Mouse (Mus musculus) forebrain, embryonic 12.5 days (tissue): Measurements from ENCODE around the gene Adprhl1. TPM values are rescaled to one million over a fixed set of nuclear protein-coding genes. Genes with fewer than 3 reads are reported as not detected.

Experiments used
- ATAC-seq: fragments of 200-750 bp; cut with Nextera tagmentation; 2 replicates; pipeline ENCODE4 v1.8.0; 2017; ENCODE audit warnings: moderate TSS enrichment; ENCODE audit not compliant: low FRiP score
- H3K27ac ChIP-seq: fragments of 300-500 bp; sonication (generic); 2 replicates; pipeline ENCODE4 v1.5.1; 2016; ENCODE audit warnings: mild to moderate bottlenecking
- H3K27me3 ChIP-seq: fragments of 300-500 bp; sonication (generic); 2 replicates; pipeline ENCODE4 v1.6.1; 2016; ENCODE audit warnings: mild to moderate bottlenecking
- H3K36me3 ChIP-seq: fragments of 300-500 bp; sonication (generic); replicated peaks from 2 replicates; pipeline ENCODE4 v1.6.1; 2016; ENCODE audit warnings: mild to moderate bottlenecking
- H3K4me1 ChIP-seq: fragments of 300-500 bp; sonication (generic); 2 replicates; pipeline ENCODE4 v1.6.1; 2016
- H3K4me2 ChIP-seq: fragments of 300-500 bp; sonication (generic); 2 replicates; pipeline ENCODE4 v1.6.1; 2016; ENCODE audit warnings: mild to moderate bottlenecking, moderate library complexity
- H3K4me3 ChIP-seq: fragments of 300-500 bp; sonication (generic); replicated peaks from 2 replicates; pipeline ENCODE4 v1.5.1; 2016; ENCODE audit warnings: mild to moderate bottlenecking
- H3K9ac ChIP-seq: fragments of 300-500 bp; sonication (generic); 2 replicates; pipeline ENCODE4 v1.6.1; 2016; ENCODE audit warnings: mild to moderate bottlenecking
- H3K9me3 ChIP-seq: fragments of 300-500 bp; sonication (generic); 2 replicates; pipeline ENCODE4 v1.6.1; 2016
- WGBS: fragments of 180-500 bp; shearing (Covaris S2); methylation state at CpG from one replicate; pipeline ENCODE4 v1.1.7; 2016; 5-methylcytosine and 5-hydroxymethylcytosine counted together
- polyA plus RNA-seq: library from polyadenylated mRNA; unstranded; fragments of >200 nt; fragmentation: Nextera tagmentation; extraction: Ambion mirVana; gene quantifications from 2 replicates; pipeline ENCODE4 v1.2.1, GENCODE M21; 2016

The Adprhl1 gene
- polyA plus RNA-seq, 1 experiment from 2014 or later, result not detected

DNA sequence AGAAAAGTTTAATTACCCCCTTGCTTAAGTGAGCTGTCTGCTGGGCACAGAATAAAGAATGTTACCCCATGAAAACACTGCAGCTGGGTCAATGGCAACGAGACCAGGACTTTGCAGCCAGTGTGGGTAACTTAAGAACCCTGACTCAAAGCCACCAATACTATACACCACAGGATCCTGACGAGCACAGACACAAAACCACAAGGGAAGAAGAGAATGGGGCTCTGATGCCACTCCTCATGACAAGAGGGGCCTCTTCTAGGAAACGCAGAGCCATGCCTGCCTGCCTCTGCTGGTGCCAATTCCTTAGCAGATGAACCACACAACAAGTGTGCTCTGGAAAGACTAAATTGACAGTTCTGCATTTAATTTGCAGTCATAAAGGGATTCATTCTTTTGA is 9.4 kb upstream of the Adprhl1 start:
- Histone ChIP-seq H3K36me3 (peaks cover 31% of the 10 kb centered on the region), H3K27ac (no peak overlapping the region), H3K9me3 (no peaks in the 10 kb centered on the region), H3K4me2 (no peak overlapping the region), H3K9ac (no peak overlapping the region), H3K4me3 (no peak overlapping the region), H3K4me1 (no peaks in the 10 kb centered on the region), H3K27me3 (no peaks in the 10 kb centered on the region)
- ATAC-seq, result no peak
- 63% methylated on average over 3 of the region's 3 CpGs for WGBS

DNA sequence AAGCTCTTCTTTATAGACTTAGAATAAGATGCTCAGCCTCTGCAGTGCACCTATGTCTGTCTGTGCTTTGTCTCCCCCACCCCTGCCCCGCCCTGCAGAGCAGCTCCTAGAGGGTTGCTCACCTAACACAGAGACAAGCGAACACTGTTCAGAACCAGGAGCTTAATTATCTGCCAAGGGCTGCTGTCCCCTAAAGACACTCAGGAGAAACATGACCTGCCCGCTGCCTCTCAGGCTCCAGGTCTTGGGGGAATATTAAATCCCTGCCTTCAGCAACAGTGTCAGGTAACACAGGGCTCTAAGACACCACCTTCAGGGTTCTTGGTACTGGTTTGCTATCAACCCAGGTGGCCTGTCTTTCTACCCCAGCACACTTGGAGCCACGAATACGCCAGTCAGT is 549 bp downstream of the Adprhl1 start:
- peaks cover 24% of the 10 kb centered on the region for H3K36me3 ChIP-seq
- 78% methylated on average over 5 of the region's 5 CpGs for WGBS
- H3K4me1 ChIP-seq, result no peaks in the 10 kb centered on the region
- H3K4me2 ChIP-seq, result no peak overlapping the region
- no peak for ATAC-seq
- H3K4me3 ChIP-seq, result no peak overlapping the region
- H3K27me3 ChIP-seq, result no peaks in the 10 kb centered on the region
- no peak overlapping the region for H3K27ac ChIP-seq
- no peaks in the 10 kb centered on the region for H3K9me3 ChIP-seq
- H3K9ac ChIP-seq, result no peak overlapping the region

DNA sequence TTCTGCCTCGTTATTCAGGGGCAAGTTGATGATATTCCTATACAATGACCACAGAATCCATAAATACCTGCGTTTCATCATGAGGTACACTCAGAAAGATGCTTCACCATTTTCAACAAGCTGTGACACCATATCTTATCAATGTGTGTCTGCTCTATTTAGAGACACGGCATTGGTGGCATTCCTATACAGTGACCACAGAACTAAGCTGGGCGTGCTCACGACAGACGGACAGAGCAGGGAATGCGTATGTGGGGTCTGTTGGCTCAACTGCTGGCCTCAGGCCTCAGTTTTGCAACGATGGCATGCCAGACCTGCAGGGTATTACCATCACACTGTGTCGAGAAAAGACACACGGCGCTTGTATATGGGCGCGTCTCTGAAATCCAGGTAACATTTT is 1.1 kb downstream of the Adprhl1 start:
- WGBS, result 89% methylated on average over 13 of the region's 13 CpGs
- Histone ChIP-seq H3K27me3 (no peaks in the 10 kb centered on the region), H3K9ac (no peak overlapping the region), H3K27ac (no peak overlapping the region), H3K4me2 (no peak overlapping the region), H3K36me3 (peaks cover 18% of the 10 kb centered on the region), H3K4me1 (no peaks in the 10 kb centered on the region), H3K4me3 (no peak overlapping the region), H3K9me3 (no peaks in the 10 kb centered on the region)
- no peak for ATAC-seq

DNA sequence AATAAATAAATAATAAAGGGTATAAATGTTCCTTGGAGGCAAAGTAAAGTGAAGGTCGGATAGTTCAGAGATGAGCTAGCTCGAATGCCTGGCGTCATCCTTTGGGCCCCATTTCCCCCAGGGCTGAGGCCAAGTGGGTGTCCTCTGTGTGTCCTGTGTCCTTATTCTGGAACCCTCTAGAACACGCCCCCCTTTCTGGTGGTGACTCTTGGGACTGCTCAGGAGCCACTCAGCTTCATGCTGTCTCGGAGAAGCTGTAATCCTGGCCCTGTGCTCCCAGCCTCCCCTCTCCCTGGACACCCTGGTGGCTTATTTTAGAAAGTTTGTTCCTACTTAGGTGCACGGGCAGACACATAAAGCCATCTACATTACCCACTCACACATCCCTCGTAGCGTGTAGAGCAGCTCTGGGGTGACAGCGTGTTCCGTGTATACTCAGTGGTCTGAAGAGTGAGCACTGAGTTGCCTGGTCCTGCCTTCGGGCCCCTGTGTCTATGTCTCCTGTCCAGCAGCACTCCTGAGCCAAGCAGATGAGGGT is 9.6 kb downstream of the Adprhl1 start:
- ATAC-seq, result no peak
- Histone ChIP-seq H3K9me3 (no peaks in the 10 kb centered on the region), H3K27me3 (no peaks in the 10 kb centered on the region), H3K9ac (no peak overlapping the region), H3K36me3 (no peaks in the 10 kb centered on the region), H3K27ac (no peak overlapping the region), H3K4me1 (no peaks in the 10 kb centered on the region), H3K4me2 (no peak overlapping the region), H3K4me3 (no peak overlapping the region)
- 87% methylated on average over 11 of the region's 11 CpGs for WGBS

DNA sequence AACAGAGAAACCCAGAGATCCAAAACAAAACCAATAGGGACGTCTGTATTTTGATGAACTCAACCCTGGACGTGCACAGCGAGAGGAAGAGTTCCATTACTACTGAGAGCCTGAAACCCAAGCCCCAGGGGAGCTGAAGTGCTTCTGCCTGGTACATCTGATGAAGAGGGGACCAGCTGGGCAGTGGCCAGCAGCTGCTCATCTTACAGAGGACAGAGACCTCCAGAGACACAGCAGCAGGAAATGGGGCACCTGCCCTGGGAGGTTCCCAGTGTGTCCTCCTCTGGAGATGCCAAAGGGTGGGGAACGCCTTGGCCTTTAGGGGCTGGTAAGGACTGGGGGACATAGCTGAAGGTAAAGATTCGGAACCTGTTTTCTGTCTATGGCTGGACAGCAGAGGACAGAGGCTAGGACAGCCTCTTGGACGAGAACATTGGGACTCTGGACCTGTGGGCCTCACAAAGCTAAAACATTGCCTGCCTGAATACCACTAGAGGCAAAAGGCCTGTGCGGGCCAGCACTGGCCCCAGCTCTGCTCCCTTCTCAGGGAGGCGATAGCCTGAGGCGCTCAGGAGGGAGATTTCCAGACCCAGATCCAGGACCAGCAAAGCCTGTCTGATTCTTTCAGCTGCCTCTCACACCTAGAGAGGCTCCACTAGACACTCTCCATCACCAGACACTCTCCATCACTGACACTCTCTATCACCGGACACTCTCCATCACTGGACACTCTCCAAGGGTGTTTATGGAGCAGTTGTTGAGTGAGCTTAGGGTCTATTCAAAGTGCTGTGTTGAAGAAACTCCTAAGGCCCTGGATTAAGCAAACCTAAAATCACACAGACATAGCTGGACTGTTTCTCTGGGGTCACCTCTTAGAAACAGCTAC is 10.7 kb downstream of the Adprhl1 start:
- H3K4me3 ChIP-seq, result no peak overlapping the region
- H3K36me3 ChIP-seq, result no peaks in the 10 kb centered on the region
- no peaks in the 10 kb centered on the region for H3K9me3 ChIP-seq
- no peak overlapping the region for H3K27ac ChIP-seq
- ATAC-seq, result no peak
- no peaks in the 10 kb centered on the region for H3K27me3 ChIP-seq
- no peak overlapping the region for H3K9ac ChIP-seq
- no peaks in the 10 kb centered on the region for H3K4me1 ChIP-seq
- no peak overlapping the region for H3K4me2 ChIP-seq
- WGBS, result 82% methylated on average over 10 of the region's 10 CpGs

DNA sequence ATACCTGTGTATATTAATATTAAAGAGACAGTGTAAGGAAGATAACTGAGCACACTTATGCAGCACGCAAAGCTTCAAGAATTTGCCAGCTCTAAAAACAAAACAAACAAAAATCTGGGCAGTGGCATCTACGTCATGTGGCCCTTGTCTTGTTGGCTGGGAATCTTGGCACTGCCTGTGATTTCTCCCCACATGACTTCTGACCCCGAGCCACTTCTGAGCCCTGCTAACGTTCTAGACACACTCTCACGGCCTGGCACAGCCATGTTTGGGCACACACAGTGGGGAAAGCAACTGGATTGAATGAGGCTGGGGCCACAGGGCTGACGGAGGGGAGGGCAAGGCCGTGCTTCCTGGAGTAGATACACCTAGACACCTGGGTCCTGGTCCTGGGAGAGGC is 13.3 kb downstream of the Adprhl1 start:
- WGBS, result 81% methylated on average over 7 of the region's 7 CpGs
- Histone ChIP-seq H3K4me3 (no peak overlapping the region), H3K4me2 (no peak overlapping the region), H3K4me1 (no peaks in the 10 kb centered on the region), H3K9ac (no peak overlapping the region), H3K9me3 (no peaks in the 10 kb centered on the region), H3K27ac (no peak overlapping the region), H3K27me3 (no peaks in the 10 kb centered on the region), H3K36me3 (no peaks in the 10 kb centered on the region)
- ATAC-seq, result no peak

DNA sequence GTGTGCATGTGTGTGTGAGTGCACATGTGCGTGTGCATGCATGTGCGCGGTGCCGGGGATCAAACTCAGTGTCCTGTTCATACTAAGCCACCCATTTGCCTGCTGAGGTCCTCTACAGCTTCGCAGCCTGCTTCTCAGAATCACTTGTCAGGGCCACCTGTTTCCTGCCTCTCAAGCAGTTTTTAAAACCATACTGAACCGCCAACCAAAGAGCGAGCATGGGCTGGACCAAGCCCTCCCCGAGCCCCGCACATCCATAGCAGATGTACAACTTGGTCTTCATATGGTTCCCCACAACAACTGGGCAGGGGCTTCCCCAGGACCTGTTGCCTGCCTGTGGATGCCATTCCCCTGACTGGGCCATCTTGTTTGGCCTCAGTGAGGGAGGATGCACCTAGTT is 13.9 kb downstream of the Adprhl1 start:
- Histone ChIP-seq H3K9me3 (no peaks in the 10 kb centered on the region), H3K27me3 (no peaks in the 10 kb centered on the region), H3K4me1 (no peaks in the 10 kb centered on the region), H3K27ac (no peak overlapping the region), H3K4me3 (no peak overlapping the region), H3K4me2 (no peak overlapping the region), H3K36me3 (no peaks in the 10 kb centered on the region), H3K9ac (no peak overlapping the region)
- ATAC-seq, result no peak
- WGBS, result 93% methylated on average over 9 of the region's 9 CpGs

DNA sequence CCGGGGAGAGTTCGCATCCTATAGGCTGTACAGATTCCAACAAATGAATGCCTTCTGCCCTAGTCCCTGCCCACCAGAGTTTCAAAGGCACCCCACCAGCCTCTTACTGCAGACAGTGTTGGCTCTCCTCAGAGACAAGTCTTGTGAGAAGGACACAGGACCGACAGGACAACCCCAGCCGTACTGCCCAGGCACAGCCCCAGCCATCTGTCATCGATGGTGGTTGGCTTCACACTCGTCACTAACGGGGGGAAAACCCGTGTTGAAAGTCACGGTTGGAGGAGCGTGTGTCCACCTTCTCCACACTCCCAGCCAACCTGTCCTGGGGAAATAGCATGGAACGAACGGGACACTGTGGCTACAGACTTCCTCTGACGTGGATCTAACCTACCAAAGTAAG is 19.2 kb downstream of the Adprhl1 start:
- 88% methylated on average over 13 of the region's 13 CpGs for WGBS

DNA sequence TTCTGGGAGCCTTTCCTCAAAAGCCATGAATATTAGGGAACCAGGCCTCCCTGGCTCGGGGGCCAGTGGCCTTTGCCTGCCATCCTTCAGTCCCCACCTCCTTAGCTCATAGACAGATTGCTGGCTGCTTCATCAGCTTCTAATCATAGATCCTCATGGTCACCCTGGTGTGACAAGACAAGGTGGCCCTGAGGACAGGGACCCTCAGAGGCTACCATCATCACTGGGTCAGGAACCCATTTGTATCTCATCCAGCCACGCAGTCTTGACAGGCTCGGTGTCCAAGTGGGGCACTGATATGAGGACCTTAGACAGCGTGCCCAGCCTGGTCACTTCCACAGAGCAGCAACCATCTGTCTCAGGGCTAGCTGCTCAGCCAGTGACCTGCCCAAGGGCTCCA is 23.5 kb downstream of the Adprhl1 start:
- no peak overlapping the region for H3K9ac ChIP-seq
- H3K27ac ChIP-seq, result no peak overlapping the region
- 91% methylated on average over 4 of the region's 4 CpGs for WGBS
- ATAC-seq, result no peak
- no peaks in the 10 kb centered on the region for H3K36me3 ChIP-seq
- no peaks in the 10 kb centered on the region for H3K9me3 ChIP-seq
- no peak overlapping the region for H3K4me2 ChIP-seq
- 0 out of 2 replicates have a peak, but pooled peaks cover 3% of the 10 kb centered on the region for H3K27me3 ChIP-seq
- H3K4me3 ChIP-seq, result no peak overlapping the region
- peaks cover 13% of the 10 kb centered on the region for H3K4me1 ChIP-seq

More for the DNA sequence above, 19.2 kb downstream of the Adprhl1 start:
- no peak overlapping the region for H3K27ac ChIP-seq
- no peak overlapping the region for H3K4me3 ChIP-seq
- no peak overlapping the region for H3K9ac ChIP-seq
- H3K27me3 ChIP-seq, result 0 out of 2 replicates have a peak, but pooled peaks cover 3% of the 10 kb centered on the region
- H3K4me2 ChIP-seq, result no peak overlapping the region
- no peaks in the 10 kb centered on the region for H3K36me3 ChIP-seq
- ATAC-seq, result no peak
- H3K9me3 ChIP-seq, result no peaks in the 10 kb centered on the region
- no peaks in the 10 kb centered on the region for H3K4me1 ChIP-seq

DNA sequence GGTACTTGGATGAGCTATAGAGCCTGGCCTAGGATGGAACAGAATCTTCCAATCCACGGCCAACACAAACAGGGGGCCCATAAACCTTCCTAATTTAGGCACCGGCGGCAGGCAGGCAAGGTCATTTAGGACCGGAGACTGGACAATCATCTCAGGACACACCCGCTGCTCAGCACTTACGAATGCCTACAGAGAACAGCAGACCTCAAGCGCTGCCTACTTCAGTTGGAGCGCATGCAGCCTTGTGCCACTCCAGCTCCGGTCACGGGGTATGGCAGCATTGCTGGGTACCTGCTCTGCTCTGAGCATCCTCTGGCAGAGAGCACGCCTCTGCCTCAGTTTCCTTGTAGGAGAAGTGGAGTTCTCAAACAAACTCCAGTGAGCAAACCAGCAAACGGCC is 24.2 kb downstream of the Adprhl1 start:
- no peak for ATAC-seq
- Histone ChIP-seq H3K27ac (no peak overlapping the region), H3K4me3 (no peak overlapping the region), H3K36me3 (no peaks in the 10 kb centered on the region), H3K4me1 (peaks cover 13% of the 10 kb centered on the region), H3K27me3 (0 out of 2 replicates have a peak, but pooled peaks cover 3% of the 10 kb centered on the region), H3K4me2 (no peak overlapping the region), H3K9ac (no peak overlapping the region), H3K9me3 (no peaks in the 10 kb centered on the region)
- WGBS, result 88% methylated on average over 12 of the region's 12 CpGs

DNA sequence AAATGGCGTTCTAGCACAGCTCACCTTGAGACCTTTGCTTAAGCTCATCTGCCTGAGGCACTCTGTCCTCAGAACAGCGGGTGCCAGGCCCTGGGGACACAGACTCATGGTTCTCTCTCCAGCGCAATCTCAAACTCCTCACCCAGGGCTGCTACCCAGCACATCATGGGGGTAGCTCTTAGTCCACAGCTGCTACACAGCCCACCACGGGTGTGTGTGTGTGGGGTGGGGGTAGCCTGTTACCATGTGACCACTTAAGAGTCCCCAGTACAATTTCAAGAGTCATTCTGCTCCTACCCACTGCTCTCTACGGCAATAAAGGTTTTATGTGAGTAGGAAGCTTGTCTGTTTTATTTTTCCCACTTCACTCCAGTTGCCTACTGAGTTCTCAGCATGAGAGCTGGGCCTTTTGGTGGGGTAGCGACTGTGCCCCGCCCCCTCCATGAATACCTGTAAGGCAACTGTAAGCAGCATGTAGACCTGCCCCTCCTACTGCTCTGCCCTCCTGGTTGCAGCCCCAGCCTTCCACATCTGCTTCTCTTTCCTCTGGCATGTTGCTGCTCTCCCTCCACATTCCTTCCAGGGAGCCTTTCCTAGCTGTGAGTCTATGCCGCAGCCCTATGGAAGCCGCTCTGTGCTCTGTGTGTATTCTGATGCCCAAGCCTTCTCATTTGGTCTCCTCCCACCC is 24.9 kb downstream of the Adprhl1 start:
- H3K9me3 ChIP-seq, result no peaks in the 10 kb centered on the region
- 62% methylated on average over 9 of the region's 9 CpGs for WGBS
- 0 out of 2 replicates have a peak, but pooled peaks cover 3% of the 10 kb centered on the region for H3K27me3 ChIP-seq
- H3K4me1 ChIP-seq, result peaks cover 13% of the 10 kb centered on the region
- no peaks in the 10 kb centered on the region for H3K36me3 ChIP-seq
- H3K27ac ChIP-seq, result no peak overlapping the region
- ATAC-seq, result no peak
- H3K4me2 ChIP-seq, result no peak overlapping the region
- no peak overlapping the region for H3K4me3 ChIP-seq
- no peak overlapping the region for H3K9ac ChIP-seq

DNA sequence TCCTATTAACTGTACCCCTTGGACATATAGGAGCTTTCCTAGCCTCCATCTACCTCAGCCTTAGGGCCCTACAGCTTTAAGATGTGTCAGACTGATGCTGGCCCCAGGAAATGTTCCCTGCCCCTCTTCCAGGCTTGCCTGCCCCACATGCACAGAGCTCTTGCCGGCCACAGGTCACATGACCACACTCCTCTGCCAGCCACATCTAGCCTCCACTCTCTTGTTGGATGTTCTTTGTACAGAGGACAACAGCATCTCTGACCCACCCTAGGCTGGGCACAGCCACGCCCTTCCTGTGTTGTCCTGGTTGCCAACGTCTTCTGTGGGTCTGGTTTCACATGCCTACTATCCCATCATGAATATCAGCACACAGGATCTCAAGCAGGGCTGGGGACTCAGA is 26.8 kb downstream of the Adprhl1 start:
- Histone ChIP-seq H3K27ac (no peak overlapping the region), H3K27me3 (peaks cover 3% of the 10 kb centered on the region; the same call in 1 of the 2 replicates), H3K9ac (no peak overlapping the region), H3K4me1 (peaks cover 13% of the 10 kb centered on the region), H3K9me3 (no peaks in the 10 kb centered on the region), H3K36me3 (no peaks in the 10 kb centered on the region), H3K4me2 (no peak overlapping the region), H3K4me3 (no peak overlapping the region)
- 81% methylated on average over 3 of the region's 3 CpGs for WGBS
- no peak for ATAC-seq
